In genomic region chr2:10583103-10583502, GRCm38 (mm10) we compare ENCODE assay signal across 14 mouse cellular contexts.
"Had no signal": no experiment of that assay in that cellular context is flagged by ENCODE, and none has a peak within 500 bp of the region (broad histone marks: within the 10 kb centered on the region; RNA-seq: fewer than 3 reads in every experiment).

No protein-coding gene starts in this region.

- DNase-seq: retina, postnatal 1 day; right cerebral cortex, postnatal 14 days; right cerebral cortex, postnatal 25 days; right cerebral cortex, postnatal 4 days; spleen, adult 18-20 months; thymus, adult 18-20 months; thymus, adult 2 months; thymus, postnatal 14 days; thymus, postnatal 25 days; thymus, postnatal 36 days; thymus, postnatal 4 days had no signal

- H3K9me3 ChIP-seq: neural tube, embryonic 15.5 days; stomach, embryonic 15.5 days had no signal

- H3K4me1 ChIP-seq: neural tube, embryonic 15.5 days; stomach, embryonic 15.5 days had no signal

- H3K36me3 ChIP-seq: neural tube, embryonic 15.5 days; stomach, embryonic 15.5 days had no signal

- H3K27me3 ChIP-seq: neural tube, embryonic 15.5 days; stomach, embryonic 15.5 days had no signal

- H3K4me3 ChIP-seq: neural tube, embryonic 15.5 days; stomach, embryonic 15.5 days had no signal

- H3K27ac ChIP-seq: neural tube, embryonic 15.5 days; stomach, embryonic 15.5 days; stomach, postnatal 0 days had no signal

- H3K9ac ChIP-seq: neural tube, embryonic 15.5 days; stomach, embryonic 15.5 days had no signal

- H3K4me2 ChIP-seq: neural tube, embryonic 15.5 days; stomach, embryonic 15.5 days had no signal
